Mouse (Mus musculus) neural tube, embryonic 14.5 days (tissue): ENCODE data around the gene Foxl2. TPM values are rescaled to one million over a fixed set of nuclear protein-coding genes. Genes with fewer than 3 reads are reported as not detected.

ENCODE experiments used
- ATAC-seq: fragments of 200-750 bp; cut with Nextera tagmentation; 2 replicates; pipeline ENCODE4 v1.8.0; 2017; ENCODE audit warnings: low read depth, mild to moderate bottlenecking, moderate TSS enrichment, moderate library complexity
- H3K27ac ChIP-seq: fragments of 300-500 bp; sonication (generic); 2 replicates; pipeline ENCODE4 v1.5.1; 2014; ENCODE audit warnings: low read depth, mild to moderate bottlenecking, control low read depth, low read length, moderate library complexity, mixed read lengths
- H3K27me3 ChIP-seq: fragments of 300-500 bp; sonication (generic); 2 replicates; pipeline ENCODE4 v1.6.1; 2014; ENCODE audit warnings: low read length; ENCODE audit not compliant: control insufficient read depth, insufficient read depth
- H3K36me3 ChIP-seq: fragments of 300-500 bp; sonication (generic); 2 replicates; pipeline ENCODE4 v1.6.1; 2014; ENCODE audit warnings: low read length, mixed read lengths; ENCODE audit not compliant: control insufficient read depth, insufficient read depth
- H3K4me1 ChIP-seq: fragments of 300-500 bp; sonication (generic); 2 replicates; pipeline ENCODE4 v1.6.1; 2014; ENCODE audit warnings: low read length; ENCODE audit not compliant: control insufficient read depth, insufficient read depth
- H3K4me2 ChIP-seq: fragments of 300-500 bp; sonication (generic); 2 replicates; pipeline ENCODE4 v1.6.1; 2014; ENCODE audit warnings: mild to moderate bottlenecking, low read depth, low read length, control low read depth
- H3K4me3 ChIP-seq: fragments of 300-500 bp; sonication (generic); 2 replicates; pipeline ENCODE4 v1.5.1; 2014; ENCODE audit warnings: low read depth, low read length, control low read depth, mixed read lengths
- H3K9ac ChIP-seq: fragments of 300-500 bp; sonication (generic); replicated peaks from 2 replicates; pipeline ENCODE4 v1.6.1; 2014; ENCODE audit warnings: low read depth, mild to moderate bottlenecking, control low read depth, low read length, mixed read lengths
- H3K9me3 ChIP-seq: fragments of 300-500 bp; sonication (generic); 2 replicates; pipeline ENCODE4 v1.6.1; 2016; ENCODE audit warnings: low read length; ENCODE audit not compliant: control insufficient read depth
- WGBS: fragments of 180-500 bp; shearing (Covaris S2); extraction: QIAGEN DNeasy Blood & Tissue Kit; methylation state at CpG from one replicate; pipeline ENCODE4 v1.1.7; 2014; 5-methylcytosine and 5-hydroxymethylcytosine counted together
- polyA plus RNA-seq: library from polyadenylated mRNA; unstranded; fragments of >200 nt; fragmentation: Nextera tagmentation; extraction: Ambion mirVana; gene quantifications from 2 replicates; pipeline ENCODE4 v1.2.1, GENCODE M21; 2014

Gene Foxl2
- polyA plus RNA-seq, 1 experiment from 2014 or later: 0.32 TPM

GRCm38 (mm10) chr9:99001326-99001725 lies 46.2 kb downstream of the Foxl2 start:
- Histone ChIP-seq H3K27ac (no peak overlapping the region), H3K4me2 (no peak overlapping the region), H3K9me3 (no peaks in the 10 kb centered on the region), H3K4me1 (no peaks in the 10 kb centered on the region), H3K4me3 (no peak overlapping the region), H3K36me3 (peaks cover 16% of the 10 kb centered on the region; the same call in 1 of the 2 replicates), H3K27me3 (no peaks in the 10 kb centered on the region), H3K9ac (no peak overlapping the region)
- ATAC-seq: no peak
- 96% methylated on average over 6 of the region's 6 CpGs for WGBS

Other genes starting within 250 kb of the Foxl2 start
- not detected in 2 replicates for gene Prr23a1, start 112.8 kb upstream of the Foxl2 start, polyA plus RNA-seq
- not detected in 2 replicates for gene Prr23a2, start 98.8 kb upstream of the Foxl2 start, polyA plus RNA-seq
- 0.14 TPM in 1 of 2 replicates, not detected in the other for gene Prr23a3, start 90.5 kb upstream of the Foxl2 start, polyA plus RNA-seq
- not detected in 2 replicates for gene 7420426K07Rik, start 52.2 kb upstream of the Foxl2 start, polyA plus RNA-seq
- 119 and 124 TPM in 2 replicates for gene Faim, start 31.1 kb downstream of the Foxl2 start, polyA plus RNA-seq
- gene Gm1123, start 80.4 kb downstream of the Foxl2 start, polyA plus RNA-seq: not detected in 2 replicates
- 2.6 and 6.7 TPM in 2 replicates for gene Pik3cb, start 185.3 kb downstream of the Foxl2 start, polyA plus RNA-seq